Mouse (Mus musculus): Measurements from ENCODE around the gene Usp6nl. TPM values are rescaled to one million over a fixed set of nuclear protein-coding genes. Genes with fewer than 3 reads are reported as not detected.

Gene Usp6nl
- total and polyA plus RNA-seq, 3 experiments, result 8.9 to 67.1 (median 24.8) TPM

DNA sequence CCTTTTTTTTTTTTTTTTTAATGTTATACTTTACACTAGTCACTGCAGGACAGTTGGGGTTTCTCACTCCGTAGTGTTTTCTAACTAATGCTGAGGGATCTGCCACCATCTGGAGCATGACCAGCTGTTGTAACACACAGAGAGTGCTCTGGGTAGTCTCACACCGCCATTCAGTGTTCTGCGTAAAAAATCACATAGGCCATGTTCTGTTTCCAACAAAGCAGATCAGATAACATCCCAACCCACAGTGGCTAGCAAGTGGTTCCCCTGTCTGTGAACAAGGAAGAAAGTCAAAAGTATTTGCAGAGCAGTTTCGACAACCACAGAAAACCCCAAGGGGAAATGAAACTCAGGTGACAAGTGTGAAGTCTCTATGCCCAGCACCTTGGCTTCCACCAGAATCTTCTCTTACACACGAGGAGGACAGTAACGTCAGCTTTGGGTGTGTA lies 13.1 kb upstream of the Usp6nl start:
- peak overlapping the region; percentile 13; the same call in 1 of the 2 replicates for H3K27ac ChIP-seq (ENCODE audit: control insufficient read depth, low read depth, low read length)
- peak; percentile 72 for DNase-seq (ENCODE audit: low read depth, low spot score)
- TF ChIP-seq GATA1 (IDR thresholded peaks at IDR 0.05; ENCODE audit: low read depth, low read length) (peak; percentile 96), ZNF384 (IDR thresholded peaks at IDR 0.05; ENCODE audit: low read depth, low read length) (0 out of 2 replicates have a peak, but pooled peaks have one; percentile 22), RCOR1 (IDR thresholded peaks at IDR 0.05; ENCODE audit: low read depth, low read length) (peak; percentile 58; the same call in 1 of the 2 replicates), RAD21 (IDR thresholded peaks at IDR 0.05; ENCODE audit: low read depth, low read length) (no peak), TCF12 (IDR thresholded peaks at IDR 0.05; ENCODE audit: low read depth, low read length) (0 out of 2 replicates have a peak, but pooled peaks have one; percentile 7), ZC3H11A (IDR thresholded peaks at IDR 0.05; ENCODE audit: low read depth, low read length) (peak; percentile 28; the same call in 1 of the 2 replicates), BHLHE40 (IDR thresholded peaks at IDR 0.05; ENCODE audit: borderline replicate concordance, low read depth, low read length) (no peak), ETS1 (IDR thresholded peaks at IDR 0.05; ENCODE audit: low read depth, low read length) (peak; percentile 34; the same call in 1 of the 2 replicates), ELF1 (IDR thresholded peaks at IDR 0.05; ENCODE audit: low read depth, low read length) (peak; percentile 31; the same call in 1 of the 2 replicates), CHD1 (IDR thresholded peaks at IDR 0.05; ENCODE audit: low read depth, low read length) (no peak), HCFC1 (IDR thresholded peaks at IDR 0.05; ENCODE audit: low read depth, low read length) (0 out of 2 replicates have a peak, but pooled peaks have one; percentile 34), TBP (IDR thresholded peaks at IDR 0.05; ENCODE audit: low read depth, low read length) (0 out of 2 replicates have a peak, but pooled peaks have one; percentile 10), POLR2AphosphoS5 (IDR thresholded peaks at IDR 0.05; ENCODE audit: borderline replicate concordance, low read depth, low read length) (no peak), MXI1 (IDR thresholded peaks at IDR 0.05; ENCODE audit: low read depth, low read length) (0 out of 2 replicates have a peak, but pooled peaks have one; percentile 23)
- peaks cover 12 to 17% of the 10 kb centered on the region in 2 experiments for H3K4me1 ChIP-seq (ENCODE audit: control insufficient read depth in 1 of 2, insufficient read depth in 2 of 2, low read length in 2 of 2)
- no peaks in the 10 kb centered on the region for H3K9me3 ChIP-seq (replicated peaks; ENCODE audit: insufficient read depth, low read length)
- H3K36me3 ChIP-seq (ENCODE audit: control insufficient read depth in 1 of 2, insufficient read depth in 2 of 2, low read length in 2 of 2), result peaks cover 0 to 22% of the 10 kb centered on the region in 2 experiments; a peak in 2 of 4 replicates
- H3K27me3 ChIP-seq (ENCODE audit: control insufficient read depth in 1 of 2, insufficient read depth in 2 of 2, low read length in 2 of 2), result no peaks in the 10 kb centered on the region
- H3K4me3 ChIP-seq (ENCODE audit: control insufficient read depth in 1 of 2, insufficient read depth in 1 of 2, low read depth in 2 of 2, low read length in 2 of 2), result peak overlapping the region; percentile 21 to 22; a peak in 3 of 4 replicates
- H3K9ac ChIP-seq (ENCODE audit: control insufficient read depth, low read depth, low read length, poor library complexity, severe bottlenecking), result peak overlapping the region; percentile 37
- no peaks in the 10 kb centered on the region for H3K79me2 ChIP-seq (ENCODE audit: control insufficient read depth, insufficient read depth, low read length, poor library complexity)

DNA sequence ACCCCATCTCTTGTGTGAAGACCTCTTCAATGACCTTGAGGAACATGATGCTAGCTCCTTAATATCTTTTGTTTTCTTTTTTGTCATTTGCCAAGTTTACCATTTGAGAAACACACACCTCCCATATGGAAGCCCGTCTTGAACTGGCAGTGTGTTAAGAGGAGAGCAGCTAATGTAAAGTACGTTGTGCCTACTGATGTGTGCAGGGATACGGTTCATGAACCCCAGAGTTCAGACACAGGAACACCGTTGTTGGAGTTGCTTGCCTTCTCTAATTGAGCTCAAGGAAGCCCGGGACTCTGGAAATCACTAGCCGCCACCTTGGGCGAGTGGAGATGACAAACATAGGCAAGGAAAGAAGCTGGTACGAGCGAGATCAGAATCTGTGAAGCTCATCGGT lies 9.7 kb upstream of the Usp6nl start:
- no peak overlapping the region for H3K9ac ChIP-seq (ENCODE audit: control insufficient read depth, low read depth, low read length, poor library complexity, severe bottlenecking)
- H3K27me3 ChIP-seq (ENCODE audit: control insufficient read depth in 1 of 2, insufficient read depth in 2 of 2, low read length in 2 of 2), result no peaks in the 10 kb centered on the region
- peaks cover 0 to 13% of the 10 kb centered on the region in 2 experiments; a peak in 2 of 4 replicates for H3K36me3 ChIP-seq (ENCODE audit: control insufficient read depth in 1 of 2, insufficient read depth in 2 of 2, low read length in 2 of 2)
- H3K79me2 ChIP-seq (ENCODE audit: control insufficient read depth, insufficient read depth, low read length, poor library complexity), result no peaks in the 10 kb centered on the region
- H3K9me3 ChIP-seq (replicated peaks; ENCODE audit: insufficient read depth, low read length), result no peaks in the 10 kb centered on the region
- DNase-seq (ENCODE audit: low read depth, low spot score), result no peak
- H3K27ac ChIP-seq (ENCODE audit: control insufficient read depth, low read depth, low read length), result no peak overlapping the region
- H3K4me3 ChIP-seq (ENCODE audit: control insufficient read depth in 1 of 2, insufficient read depth in 1 of 2, low read depth in 2 of 2, low read length in 2 of 2), result no peak overlapping the region
- TF ChIP-seq UBTF (IDR thresholded peaks at IDR 0.05; ENCODE audit: borderline replicate concordance, insufficient read depth, low read depth, low read length) (no peak), ELF1 (IDR thresholded peaks at IDR 0.05; ENCODE audit: low read depth, low read length) (no peak), ETS1 (IDR thresholded peaks at IDR 0.05; ENCODE audit: low read depth, low read length) (no peak), POLR2AphosphoS2 (IDR thresholded peaks at IDR 0.05; ENCODE audit: low read length) (no peak), MEF2A (IDR thresholded peaks at IDR 0.05; ENCODE audit: extremely low read depth, insufficient replicate concordance, low read depth, low read length, poor library complexity, severe bottlenecking) (no peak), MAX (IDR thresholded peaks at IDR 0.05; ENCODE audit: low read length) (no peak), MAZ (IDR thresholded peaks at IDR 0.05; ENCODE audit: low read depth, low read length) (no peak), ZMIZ1 (IDR thresholded peaks at IDR 0.05; ENCODE audit: low read depth, low read length) (no peak), MYB (IDR thresholded peaks at IDR 0.05; ENCODE audit: low read depth, low read length) (no peak), USF2 (IDR thresholded peaks at IDR 0.05; ENCODE audit: borderline replicate concordance in 1 of 2, insufficient read depth in 1 of 2, low read depth in 1 of 2, low read length in 2 of 2) (no peak), POLR2A (IDR thresholded peaks at IDR 0.05; ENCODE audit: control insufficient read depth in 1 of 2, insufficient read depth in 1 of 2, low read depth in 1 of 2, low read length in 2 of 2, poor library complexity in 1 of 2) (no peak), MXI1 (IDR thresholded peaks at IDR 0.05; ENCODE audit: low read depth, low read length) (no peak), BHLHE40 (IDR thresholded peaks at IDR 0.05; ENCODE audit: borderline replicate concordance, low read depth, low read length) (no peak), HCFC1 (IDR thresholded peaks at IDR 0.05; ENCODE audit: low read depth, low read length) (no peak), NELFE (IDR thresholded peaks at IDR 0.05; ENCODE audit: low read depth, low read length) (no peak), POLR2AphosphoS5 (IDR thresholded peaks at IDR 0.05; ENCODE audit: borderline replicate concordance, low read depth, low read length) (no peak), NRF1 (IDR thresholded peaks at IDR 0.05; ENCODE audit: insufficient read depth, low read depth, low read length, poor library complexity, severe bottlenecking) (no peak), EP300 (IDR thresholded peaks at IDR 0.05; ENCODE audit: low read depth in 1 of 2, low read length in 2 of 2) (no peak)
- peaks cover under 1 to 13% of the 10 kb centered on the region in 2 experiments for H3K4me1 ChIP-seq (ENCODE audit: control insufficient read depth in 1 of 2, insufficient read depth in 2 of 2, low read length in 2 of 2)
